Mouse (Mus musculus) heart, embryonic 11.5 days (tissue): ENCODE results near the gene Ptpn20. TPM values are rescaled to one million over a fixed set of nuclear protein-coding genes. Genes with fewer than 3 reads are reported as not detected.

Experiments used
- ATAC-seq: fragments of 200-750 bp; cut with Nextera tagmentation; replicated peaks from 2 replicates; pipeline ENCODE4 v1.8.0; 2017; ENCODE audit warnings: moderate library complexity; ENCODE audit not compliant: insufficient number of reproducible peaks, low FRiP score, low TSS enrichment
- H3K27ac ChIP-seq: fragments of 300-500 bp; sonication (generic); 2 replicates; pipeline ENCODE4 v1.5.1; 2014; ENCODE audit warnings: mild to moderate bottlenecking, low read depth, low read length
- H3K27me3 ChIP-seq: fragments of 300-500 bp; sonication (generic); 2 replicates; pipeline ENCODE4 v1.6.1; 2014; ENCODE audit warnings: mild to moderate bottlenecking, low read length, mixed read lengths; ENCODE audit not compliant: control insufficient read depth, insufficient read depth
- H3K36me3 ChIP-seq: fragments of 300-500 bp; sonication (generic); 2 replicates; pipeline ENCODE4 v1.6.1; 2014; ENCODE audit warnings: mild to moderate bottlenecking, low read length, moderate library complexity, mixed read lengths; ENCODE audit not compliant: control insufficient read depth, insufficient read depth
- H3K4me1 ChIP-seq: fragments of 300-500 bp; sonication (generic); 2 replicates; pipeline ENCODE4 v1.6.1; 2014; ENCODE audit warnings: low read length; ENCODE audit not compliant: control insufficient read depth, insufficient read depth
- H3K4me2 ChIP-seq: fragments of 300-500 bp; sonication (generic); 2 replicates; pipeline ENCODE4 v1.6.1; 2014; ENCODE audit warnings: mild to moderate bottlenecking, moderate library complexity
- H3K4me3 ChIP-seq: fragments of 300-500 bp; sonication (generic); 2 replicates; pipeline ENCODE4 v1.5.1; 2014; ENCODE audit warnings: low read depth, low read length
- H3K9ac ChIP-seq: fragments of 300-500 bp; sonication (generic); 2 replicates; pipeline ENCODE4 v1.6.1; 2014; ENCODE audit warnings: mild to moderate bottlenecking, low read depth, low read length, moderate library complexity
- H3K9me3 ChIP-seq: fragments of 300-500 bp; sonication (generic); replicated peaks from 2 replicates; pipeline ENCODE4 v1.6.1; 2016; ENCODE audit warnings: low read length; ENCODE audit not compliant: control insufficient read depth
- WGBS: fragments of 180-500 bp; shearing (Covaris S2); extraction: QIAGEN DNeasy Blood & Tissue Kit; methylation state at CpG from one replicate; pipeline ENCODE4 v1.1.7; 2014; ENCODE audit not compliant: insufficient replicate concordance; 5-methylcytosine and 5-hydroxymethylcytosine counted together
- polyA plus RNA-seq: library from polyadenylated mRNA; unstranded; fragments of >200 nt; fragmentation: Nextera tagmentation; extraction: Ambion mirVana; gene quantifications from 2 replicates; pipeline ENCODE4 v1.2.1, GENCODE M21; 2014

The Ptpn20 gene
- polyA plus RNA-seq, 1 experiment from 2014 or later = 0.13 TPM

GRCm38 (mm10) chr14:33683701-33684100 lies 94.7 kb downstream of the Ptpn20 start:
- H3K4me3 ChIP-seq = no peak overlapping the region
- H3K9ac ChIP-seq = no peak overlapping the region
- no peaks in the 10 kb centered on the region for H3K27me3 ChIP-seq
- no peaks in the 10 kb centered on the region for H3K9me3 ChIP-seq
- peaks cover 18% of the 10 kb centered on the region for H3K4me1 ChIP-seq
- WGBS = 41% methylated on average over 13 of the region's 13 CpGs
- no peaks in the 10 kb centered on the region for H3K36me3 ChIP-seq
- no peak overlapping the region for H3K27ac ChIP-seq
- ATAC-seq = no peak
- no peak overlapping the region for H3K4me2 ChIP-seq

DNA sequence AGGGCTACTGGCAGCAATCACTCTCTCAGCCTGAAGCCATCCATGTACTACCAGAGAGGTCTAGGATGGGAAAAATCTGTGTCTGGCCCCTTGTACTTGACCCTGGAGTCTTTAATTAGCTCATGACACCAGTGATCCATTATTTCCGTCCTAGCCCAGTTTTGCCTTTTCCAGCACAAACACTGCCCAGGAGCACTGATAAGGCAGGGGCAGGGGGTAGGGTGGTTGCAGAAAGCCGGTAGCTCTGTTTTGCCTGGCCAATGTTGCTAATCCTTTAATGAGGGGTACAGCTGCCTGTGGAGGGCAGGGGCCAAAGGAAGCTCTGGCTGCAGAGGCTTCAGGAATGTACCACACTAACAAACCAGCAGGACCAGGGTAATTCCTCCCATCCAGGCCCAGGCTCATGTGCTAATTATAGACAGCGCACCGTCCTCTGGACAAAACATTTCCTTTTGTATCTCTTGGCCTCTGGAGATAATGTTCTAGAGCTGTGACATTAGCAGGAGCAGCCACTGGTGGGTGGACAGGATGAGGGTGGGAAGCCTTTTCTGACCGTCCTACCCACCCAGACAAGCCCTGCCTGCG lies 98.5 kb downstream of the Ptpn20 start:
- H3K27me3 ChIP-seq = peaks cover 2% of the 10 kb centered on the region; the same call in 1 of the 2 replicates
- WGBS = 14% methylated on average over 6 of the region's 6 CpGs
- H3K4me2 ChIP-seq = 0 out of 2 replicates have a peak overlapping the region, but pooled peaks have one; percentile 3
- ATAC-seq = peak; percentile 58
- no peak overlapping the region for H3K4me3 ChIP-seq
- H3K36me3 ChIP-seq = no peaks in the 10 kb centered on the region
- H3K9me3 ChIP-seq = no peaks in the 10 kb centered on the region
- peak overlapping the region; percentile 50 for H3K27ac ChIP-seq
- H3K9ac ChIP-seq = no peak overlapping the region
- peaks cover 20% of the 10 kb centered on the region for H3K4me1 ChIP-seq

DNA sequence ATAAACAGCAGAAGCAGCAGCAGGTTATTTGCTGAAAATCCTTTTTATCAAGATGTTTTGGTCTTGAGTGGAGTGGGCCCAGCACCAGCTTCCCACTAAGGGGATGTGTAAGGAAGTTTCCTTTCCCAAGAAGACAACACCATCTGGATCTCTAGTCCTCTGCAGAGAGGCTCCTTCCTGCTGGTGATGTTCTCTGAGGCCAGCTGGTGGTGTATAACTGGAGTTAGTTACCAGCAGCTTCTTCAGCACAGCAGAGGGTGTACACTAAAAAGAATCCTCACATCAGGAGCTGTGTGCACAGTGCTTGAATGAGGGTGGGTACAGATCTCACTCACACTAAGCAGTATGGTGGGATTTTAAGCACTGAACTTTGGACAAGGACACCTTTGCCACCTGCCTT lies 100.0 kb downstream of the Ptpn20 start:
- H3K36me3 ChIP-seq = no peaks in the 10 kb centered on the region
- H3K9me3 ChIP-seq = no peaks in the 10 kb centered on the region
- H3K4me2 ChIP-seq = no peak overlapping the region
- H3K4me3 ChIP-seq = no peak overlapping the region
- H3K27me3 ChIP-seq = peaks cover 6% of the 10 kb centered on the region
- ATAC-seq = no peak
- H3K27ac ChIP-seq = no peak overlapping the region
- no peak overlapping the region for H3K9ac ChIP-seq
- peaks cover 19% of the 10 kb centered on the region for H3K4me1 ChIP-seq

Other genes with a start within 250 kb of the Ptpn20 start
- 12.7 and 15.3 TPM in 2 replicates for gene Mapk8, start 142.0 kb upstream of the Ptpn20 start, polyA plus RNA-seq
- 0.11 TPM in 1 of 2 replicates, not detected in the other for gene Frmpd2, start 117.5 kb upstream of the Ptpn20 start, polyA plus RNA-seq